Mouse (Mus musculus) left cerebral cortex, adult 2 months (tissue): Measurements from ENCODE around the gene Obsl1. TPM values are rescaled to one million over a fixed set of nuclear protein-coding genes. Genes with fewer than 3 reads are reported as not detected.

Source experiments
- DNase-seq, 2 experiments: peaks; one replicate each; pipeline ENCODE4 v3.0.0; 2021 to 2022; ENCODE audit warnings: low spot score in 2 of 2, mixed read lengths in 1 of 2; ENCODE audit errors: extremely low spot score in 1 of 2
- H3K27ac ChIP-seq: fragments of 200-600 bp; 2 replicates; pipeline ENCODE4 v1.8.1; 2022
- H3K4me3 ChIP-seq: fragments of 200-600 bp; 2 replicates; pipeline ENCODE4 v1.8.1; 2022
- CTCF ChIP-seq: fragments of 200-600 bp; IDR thresholded peaks from 2 replicates; pipeline ENCODE4 v1.8.1; 2022; ENCODE audit warnings: antibody characterized with exemption, mild to moderate bottlenecking, moderate library complexity
- intact Hi-C: fragments of 180-260 bp; cut with DNase I; formaldehyde crosslinking; loops from one replicate; pipeline ENCODE4 v1.15.1; 2025
- total RNA-seq, 2 experiments: library from RNA; stranded (reverse); gene quantifications; 2 replicates each; pipeline ENCODE4 v1.2.3; 2021

Gene Obsl1
- total RNA-seq, 2 experiments from 2014 or later = 29.3 to 29.8 TPM

GRCm38 (mm10) chr1:75458789-75459684 is 47.2 kb downstream of the Obsl1 start:
- H3K4me3 ChIP-seq = peak overlapping the region; percentile 43
- TF ChIP-seq CTCF = no peak
- intact Hi-C loops = loop anchor here (2.0 kb wide), 1 partner anchor 14 kb away; no protein-coding TSS in a partner anchor
- peak overlapping the region; percentile 88 for H3K27ac ChIP-seq
- DNase-seq = peak in 1 of 2 experiments; percentile 70

- peak overlapping the region; percentile 88 for H3K27ac ChIP-seq
- intact Hi-C loops = loop anchor here (2.0 kb wide), 1 partner anchor 13 kb away; no protein-coding TSS in a partner anchor
- no peak; the same call in 1 of the 2 replicates for TF ChIP-seq CTCF
Observed at GRCm38 (mm10) chr1:75458025-75458788, 48.0 kb downstream of the Obsl1 start.

GRCm38 (mm10) chr1:75457710-75458024 is 48.6 kb downstream of the Obsl1 start:
- no peak overlapping the region for H3K4me3 ChIP-seq
- H3K27ac ChIP-seq = peak overlapping the region; percentile 88
- intact Hi-C loops = loop anchor here (2.0 kb wide), 1 partner anchor 13 kb away; no protein-coding TSS in a partner anchor
- DNase-seq = no peak
- TF ChIP-seq CTCF = no peak

More at GRCm38 (mm10) chr1:75458025-75458788, 48.0 kb downstream of the Obsl1 start:
- peak; percentile 57 to 62 for DNase-seq
- H3K4me3 ChIP-seq = peak overlapping the region; percentile 43

- H3K27ac ChIP-seq = no peak overlapping the region
Observed at GRCm38 (mm10) chr1:75456746-75457564, 49.3 kb downstream of the Obsl1 start.

GRCm38 (mm10) chr1:75455948-75456347 is 50.3 kb downstream of the Obsl1 start:
- Histone ChIP-seq H3K27ac (no peak overlapping the region), H3K4me3 (no peak overlapping the region)
- TF ChIP-seq CTCF = no peak
- intact Hi-C loops = no loop called here
- no peak for DNase-seq

More at GRCm38 (mm10) chr1:75456746-75457564, 49.3 kb downstream of the Obsl1 start:
- H3K4me3 ChIP-seq = no peak overlapping the region
- DNase-seq = no peak
- intact Hi-C loops = no loop called here
- TF ChIP-seq CTCF = peak; percentile 50

- no peak overlapping the region for H3K27ac ChIP-seq
- no peak for TF ChIP-seq CTCF
- intact Hi-C loops = no loop called here
- H3K4me3 ChIP-seq = no peak overlapping the region
- DNase-seq = no peak
Observed at GRCm38 (mm10) chr1:75455433-75455832, 50.8 kb downstream of the Obsl1 start.

GRCm38 (mm10) chr1:75451900-75452299 is 54.4 kb downstream of the Obsl1 start:
- intact Hi-C loops = no loop called here
- Histone ChIP-seq H3K27ac (no peak overlapping the region), H3K4me3 (no peak overlapping the region)
- DNase-seq = no peak
- no peak for TF ChIP-seq CTCF

GRCm38 (mm10) chr1:75450314-75451005 is 55.8 kb downstream of the Obsl1 start, which contains the start of gene Asic4:
Asic4 (plus strand) TSS chr1:75450436.
- Histone ChIP-seq H3K27ac (peak within 1 kb of the TSS; percentile 40; the same call in 1 of the 2 replicates), H3K4me3 (peak within 1 kb of the TSS; percentile 38)
- TF ChIP-seq CTCF = no peak
- no peak for DNase-seq
- intact Hi-C loops = no loop called here

- intact Hi-C loops = no loop called here
- Histone ChIP-seq H3K4me3 (peak overlapping the region; percentile 38; the same call in 1 of the 2 replicates), H3K27ac (no peak overlapping the region)
- DNase-seq = no peak
- no peak for TF ChIP-seq CTCF
Observed at GRCm38 (mm10) chr1:75449377-75450135, 56.7 kb downstream of the Obsl1 start.

- Histone ChIP-seq H3K4me3 (no peak overlapping the region), H3K27ac (no peak overlapping the region)
- intact Hi-C loops = no loop called here
- no peak for TF ChIP-seq CTCF
- no peak for DNase-seq
Observed at GRCm38 (mm10) chr1:75448937-75449336, 57.3 kb downstream of the Obsl1 start.
